Mouse (Mus musculus): ENCODE results near the gene Ift81. TPM values are rescaled to one million over a fixed set of nuclear protein-coding genes. Genes with fewer than 3 reads are reported as not detected.
A peak's percentile ranks its signal among the peaks of the same experiment; 100 is the strongest.

The Ift81 gene
- total RNA-seq, 1 experiment = 7.4 TPM

DNA sequence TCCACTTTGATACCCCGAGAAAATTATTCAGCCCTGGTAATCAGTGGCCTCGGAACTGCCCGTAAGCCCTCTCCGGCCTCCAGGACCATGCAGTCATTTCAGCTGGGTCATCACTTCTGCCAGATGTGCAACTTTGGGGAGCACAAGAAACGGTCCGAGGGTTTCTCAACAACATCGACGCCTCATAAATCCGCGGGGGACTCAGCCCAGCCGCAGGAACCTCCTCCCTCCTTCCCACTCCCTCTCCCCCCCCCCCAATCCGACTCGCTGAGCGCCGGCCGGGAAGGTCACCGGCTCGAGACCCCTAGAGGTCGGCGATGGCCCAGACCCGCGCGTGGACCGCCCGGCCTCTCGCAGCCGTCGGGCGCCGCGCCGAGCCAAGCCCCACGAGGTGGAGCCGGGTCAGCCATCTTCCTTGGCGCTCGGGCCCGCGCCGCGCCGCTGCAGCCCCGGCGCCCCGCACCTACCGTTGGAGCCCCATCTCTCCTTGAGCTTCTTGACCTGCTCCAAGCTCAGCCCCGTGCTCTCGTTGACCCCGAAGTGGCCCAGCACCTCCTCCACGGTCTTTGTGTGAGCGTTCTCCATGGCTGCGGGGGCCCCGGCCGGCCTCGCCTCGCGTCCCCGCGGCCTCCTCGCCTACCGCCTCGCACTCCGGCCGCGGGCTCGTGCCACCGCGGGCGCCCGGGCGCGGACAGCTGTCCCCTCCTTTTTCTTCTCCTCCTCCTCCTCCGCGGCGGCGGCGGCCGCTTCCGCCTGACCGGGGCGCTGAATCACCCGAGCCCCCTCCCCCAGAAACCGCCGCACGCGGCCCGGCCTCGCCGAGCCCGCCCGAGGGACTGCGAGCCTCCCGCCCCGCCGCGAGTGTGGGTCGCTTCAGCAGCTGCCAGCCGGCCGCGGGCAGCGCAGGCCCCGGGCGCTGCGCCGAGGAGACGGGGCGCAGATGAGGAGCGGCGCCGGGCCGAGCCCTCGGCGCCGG is 112.9 kb downstream of the Ift81 start:
- H3K36me3 ChIP-seq (ENCODE audit: control insufficient read depth, insufficient read depth, low read length, poor library complexity, severe bottlenecking) = peaks cover 4% of the 10 kb centered on the region
- peak overlapping the region; percentile 94 for H3K9ac ChIP-seq (ENCODE audit: insufficient read depth, low read depth, low read length, poor library complexity, severe bottlenecking)
- TF ChIP-seq ZC3H11A (IDR thresholded peaks at IDR 0.05; ENCODE audit: borderline replicate concordance, low read depth, low read length) (no peak), MAFK (IDR thresholded peaks at IDR 0.05; ENCODE audit: insufficient read depth, low read depth, low read length) (peak; percentile 46; the same call in 1 of the 2 replicates)
- in situ Hi-C loops (cut with MboI; ENCODE audit: low sequenced_read_pairs in 2 of 2, unreplicated experiment in 2 of 2) = no loop called here
- H3K4me1 ChIP-seq (ENCODE audit: control insufficient read depth in 2 of 2, insufficient read depth in 2 of 2, low read length in 2 of 2, poor library complexity in 1 of 2) = peaks cover 2 to 9% of the 10 kb centered on the region in 2 experiments; a peak in 3 of 4 replicates
- peak overlapping the region; percentile 72 to 86 for H3K4me3 ChIP-seq (ENCODE audit: insufficient read depth in 1 of 2, low read depth in 1 of 2, low read length in 2 of 2, poor library complexity in 1 of 2, severe bottlenecking in 1 of 2)
- peak overlapping the region; percentile 83 for H3K27ac ChIP-seq (ENCODE audit: insufficient read depth, low read depth, low read length, poor library complexity, severe bottlenecking)
- H3K9me3 ChIP-seq (ENCODE audit: control insufficient read depth, insufficient read depth, low read depth, low read length) = no peaks in the 10 kb centered on the region
- DNase-seq (ENCODE audit: low read depth, low spot score) = no peak

DNA sequence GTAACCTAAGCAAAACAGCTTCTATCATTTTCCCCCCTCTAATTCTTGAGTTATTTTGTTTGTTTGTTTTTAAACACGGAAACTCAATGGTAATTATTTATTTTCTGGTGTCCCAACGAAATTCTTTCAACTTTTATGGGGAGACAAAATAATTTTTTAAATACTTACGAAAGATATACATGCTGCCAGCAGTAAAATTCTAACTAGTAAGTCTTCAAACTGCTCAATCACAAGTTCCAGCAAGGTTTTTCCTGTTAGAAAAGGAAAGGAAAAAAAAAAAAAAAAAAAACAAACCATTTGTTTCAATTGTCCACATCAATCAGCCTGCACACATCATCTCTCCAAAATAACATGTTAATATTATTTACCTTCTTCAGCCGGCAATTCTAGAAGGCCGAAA is 113.8 kb downstream of the Ift81 start:
- Histone ChIP-seq H3K4me3 (ENCODE audit: insufficient read depth in 1 of 2, low read depth in 1 of 2, low read length in 2 of 2, poor library complexity in 1 of 2, severe bottlenecking in 1 of 2) (peak overlapping the region; percentile 72 to 86), H3K9me3 (ENCODE audit: control insufficient read depth, insufficient read depth, low read depth, low read length) (no peaks in the 10 kb centered on the region), H3K36me3 (ENCODE audit: control insufficient read depth, insufficient read depth, low read length, poor library complexity, severe bottlenecking) (peaks cover 8% of the 10 kb centered on the region), H3K27ac (ENCODE audit: insufficient read depth, low read depth, low read length, poor library complexity, severe bottlenecking) (no peak overlapping the region), H3K9ac (ENCODE audit: insufficient read depth, low read depth, low read length, poor library complexity, severe bottlenecking) (peak overlapping the region; percentile 94; the same call in 1 of the 2 replicates), H3K4me1 (ENCODE audit: control insufficient read depth in 2 of 2, insufficient read depth in 2 of 2, low read length in 2 of 2, poor library complexity in 1 of 2) (peaks cover 2 to 9% of the 10 kb centered on the region in 2 experiments; a peak in 3 of 4 replicates)
- in situ Hi-C loops (cut with MboI; ENCODE audit: low sequenced_read_pairs in 2 of 2, unreplicated experiment in 2 of 2) = no loop called here
- DNase-seq (ENCODE audit: low read depth, low spot score) = no peak
- TF ChIP-seq MAFK (IDR thresholded peaks at IDR 0.05; ENCODE audit: insufficient read depth, low read depth, low read length) (no peak), ZNF384 (IDR thresholded peaks at IDR 0.05; ENCODE audit: low read depth, low read length) (no peak), ZC3H11A (IDR thresholded peaks at IDR 0.05; ENCODE audit: borderline replicate concordance, low read depth, low read length) (no peak), HCFC1 (IDR thresholded peaks at IDR 0.05; ENCODE audit: borderline replicate concordance, insufficient read depth, low read length) (no peak), CHD2 (IDR thresholded peaks at IDR 0.05; ENCODE audit: low read depth, low read length) (no peak)

Other genes with a start within 250 kb of the Ift81 start
- 101 and 105 TPM in 2 replicates for gene Gpn3, start 242.6 kb downstream of the Ift81 start, total RNA-seq (2012; rRNA removed)
- gene Fam216a, start 242.2 kb downstream of the Ift81 start, total RNA-seq (2012; rRNA removed) = 20.0 and 32.7 TPM in 2 replicates
- gene Arpc3, start 222.6 kb downstream of the Ift81 start, total RNA-seq (2012; rRNA removed) = 135 and 165 TPM in 2 replicates
- gene Anapc7, start 192.8 kb downstream of the Ift81 start, total RNA-seq (2012; rRNA removed) = 51.8 and 63.2 TPM in 2 replicates
- 372 and 457 TPM in 2 replicates for gene Atp2a2, start 112.3 kb downstream of the Ift81 start, total RNA-seq (2012; rRNA removed)
- 10.5 and 13.5 TPM in 2 replicates for gene P2rx7, start 29.4 kb upstream of the Ift81 start, total RNA-seq (2012; rRNA removed)
- 7.5 and 12.6 TPM in 2 replicates for gene P2rx4, start 93.0 kb upstream of the Ift81 start, total RNA-seq (2012; rRNA removed)
- gene Camkk2, start 164.9 kb upstream of the Ift81 start, total RNA-seq (2012; rRNA removed) = 12.7 and 16.1 TPM in 2 replicates
- 285 and 344 TPM in 2 replicates for gene Anapc5, start 206.8 kb upstream of the Ift81 start, total RNA-seq (2012; rRNA removed)
- gene Rnf34, start 235.5 kb upstream of the Ift81 start, total RNA-seq (2012; rRNA removed) = 22.0 and 26.1 TPM in 2 replicates